Mouse (Mus musculus) intestine, embryonic 15.5 days (tissue): ENCODE data around the gene D130043K22Rik. TPM values are rescaled to one million over a fixed set of nuclear protein-coding genes. Genes with fewer than 3 reads are reported as not detected.
"Not testable (repeated sequence)": the region's sequence is repeated elsewhere in the genome, so short reads cannot be mapped to it uniquely, and the experiment has no call there.

Experiments
- ATAC-seq: fragments of 200-750 bp; cut with Nextera tagmentation; 2 replicates; pipeline ENCODE4 v1.8.0; 2017; ENCODE audit warnings: moderate TSS enrichment, moderate library complexity
- H3K27ac ChIP-seq: fragments of 300-500 bp; sonication (generic); 2 replicates; pipeline ENCODE4 v1.5.1; 2015; ENCODE audit warnings: mild to moderate bottlenecking, inconsistent platforms
- H3K27me3 ChIP-seq: fragments of 300-500 bp; sonication (generic); replicated peaks from 2 replicates; pipeline ENCODE4 v1.6.1; 2015; ENCODE audit warnings: inconsistent platforms
- H3K36me3 ChIP-seq: fragments of 300-500 bp; sonication (generic); 2 replicates; pipeline ENCODE4 v1.6.1; 2015; ENCODE audit warnings: inconsistent platforms
- H3K4me1 ChIP-seq: fragments of 300-500 bp; sonication (generic); replicated peaks from 2 replicates; pipeline ENCODE4 v1.6.1; 2015; ENCODE audit warnings: inconsistent platforms
- H3K4me2 ChIP-seq: fragments of 300-500 bp; sonication (generic); replicated peaks from 2 replicates; pipeline ENCODE4 v1.6.1; 2015; ENCODE audit warnings: mild to moderate bottlenecking, inconsistent platforms
- H3K4me3 ChIP-seq: fragments of 300-500 bp; sonication (generic); replicated peaks from 2 replicates; pipeline ENCODE4 v1.5.1; 2015; ENCODE audit warnings: inconsistent platforms
- H3K9ac ChIP-seq: fragments of 300-500 bp; sonication (generic); 2 replicates; pipeline ENCODE4 v1.6.1; 2015; ENCODE audit warnings: inconsistent platforms
- H3K9me3 ChIP-seq: fragments of 300-500 bp; sonication (generic); 2 replicates; pipeline ENCODE4 v1.6.1; 2016; ENCODE audit warnings: inconsistent platforms
- WGBS: fragments of 180-500 bp; shearing (Covaris S2); methylation state at CpG from one replicate; pipeline ENCODE4 v1.1.7; 2015; 5-methylcytosine and 5-hydroxymethylcytosine counted together
- polyA plus RNA-seq: library from polyadenylated mRNA; unstranded; fragments of >200 nt; fragmentation: Nextera tagmentation; extraction: Ambion mirVana; gene quantifications from 2 replicates; pipeline ENCODE4 v1.2.1, GENCODE M21; 2015

Gene D130043K22Rik
- polyA plus RNA-seq, 1 experiment from 2014 or later: 1.2 TPM

- peak; percentile 69 for ATAC-seq
- no peaks in the 10 kb centered on the region; the same call in 1 of the 2 replicates for H3K4me1 ChIP-seq
- no peaks in the 10 kb centered on the region for H3K27me3 ChIP-seq
- no peak overlapping the region for H3K4me2 ChIP-seq
- WGBS: 61% methylated on average over 4 of the region's 4 CpGs
- no peaks in the 10 kb centered on the region for H3K9me3 ChIP-seq
- peaks cover 12% of the 10 kb centered on the region for H3K36me3 ChIP-seq
- no peak overlapping the region for H3K27ac ChIP-seq
- no peak overlapping the region for H3K4me3 ChIP-seq
- H3K9ac ChIP-seq: no peak overlapping the region
These were observed 28.5 kb upstream of the D130043K22Rik start for GRCm38 (mm10) chr13:24816125-24817092.

GRCm38 (mm10) chr13:24819931-24820330, 25.0 kb upstream of the D130043K22Rik start:
- Histone ChIP-seq H3K4me1 (no peaks in the 10 kb centered on the region; the same call in 1 of the 2 replicates), H3K4me2 (no peak overlapping the region), H3K27ac (no peak overlapping the region), H3K36me3 (peaks cover 1% of the 10 kb centered on the region; the same call in 1 of the 2 replicates), H3K4me3 (no peak overlapping the region), H3K27me3 (no peaks in the 10 kb centered on the region), H3K9ac (no peak overlapping the region), H3K9me3 (no peaks in the 10 kb centered on the region)
- WGBS: 87% methylated on average over 1 of the region's 1 CpGs
- no peak for ATAC-seq

GRCm38 (mm10) chr13:24822663-24823343, 22.1 kb upstream of the D130043K22Rik start:
- H3K9me3 ChIP-seq: no peaks in the 10 kb centered on the region
- no peak overlapping the region for H3K9ac ChIP-seq
- H3K27me3 ChIP-seq: no peaks in the 10 kb centered on the region
- no peak overlapping the region for H3K4me3 ChIP-seq
- no peak overlapping the region for H3K27ac ChIP-seq
- ATAC-seq: no peak
- 88% methylated on average over 16 of the region's 16 CpGs for WGBS
- H3K36me3 ChIP-seq: no peaks in the 10 kb centered on the region
- no peaks in the 10 kb centered on the region for H3K4me1 ChIP-seq
- no peak overlapping the region for H3K4me2 ChIP-seq

- WGBS: 89% methylated on average over 4 of the region's 4 CpGs
These were observed 20.3 kb upstream of the D130043K22Rik start for GRCm38 (mm10) chr13:24824647-24825046.

GRCm38 (mm10) chr13:24825587-24825986, 19.3 kb upstream of the D130043K22Rik start:
- H3K9me3 ChIP-seq: no peaks in the 10 kb centered on the region
- no peak overlapping the region for H3K4me3 ChIP-seq
- no peak overlapping the region for H3K4me2 ChIP-seq
- H3K27ac ChIP-seq: no peak overlapping the region
- no peaks in the 10 kb centered on the region for H3K4me1 ChIP-seq
- WGBS: 83% methylated on average over 4 of the region's 4 CpGs
- H3K36me3 ChIP-seq: no peaks in the 10 kb centered on the region
- no peak for ATAC-seq
- H3K27me3 ChIP-seq: no peaks in the 10 kb centered on the region
- H3K9ac ChIP-seq: no peak overlapping the region

More at GRCm38 (mm10) chr13:24824647-24825046, 20.3 kb upstream of the D130043K22Rik start:
- Histone ChIP-seq H3K9me3 (no peaks in the 10 kb centered on the region), H3K4me1 (no peaks in the 10 kb centered on the region), H3K27ac (no peak overlapping the region), H3K27me3 (no peaks in the 10 kb centered on the region), H3K4me3 (no peak overlapping the region), H3K9ac (no peak overlapping the region), H3K4me2 (no peak overlapping the region), H3K36me3 (no peaks in the 10 kb centered on the region)
- ATAC-seq: no peak

- no peaks in the 10 kb centered on the region for H3K36me3 ChIP-seq
- no peaks in the 10 kb centered on the region for H3K9me3 ChIP-seq
- H3K27me3 ChIP-seq: no peaks in the 10 kb centered on the region
- no peak overlapping the region for H3K27ac ChIP-seq
- no peak overlapping the region for H3K9ac ChIP-seq
- no peak overlapping the region for H3K4me2 ChIP-seq
- H3K4me3 ChIP-seq: no peak overlapping the region
- 69% methylated on average over 7 of the region's 7 CpGs for WGBS
- ATAC-seq: no peak
- H3K4me1 ChIP-seq: no peaks in the 10 kb centered on the region
These were observed 18.8 kb upstream of the D130043K22Rik start for GRCm38 (mm10) chr13:24826116-24826515.

- H3K27me3 ChIP-seq: no peaks in the 10 kb centered on the region
- H3K27ac ChIP-seq: peak overlapping the region; percentile 80
- H3K4me2 ChIP-seq: peak overlapping the region; percentile 60
- H3K4me3 ChIP-seq: peak overlapping the region; percentile 94
- H3K36me3 ChIP-seq: no peaks in the 10 kb centered on the region
- peak overlapping the region; percentile 67 for H3K9ac ChIP-seq
- H3K4me1 ChIP-seq: peaks cover 10% of the 10 kb centered on the region; the same call in 1 of the 2 replicates
- 2% methylated on average over 20 of the region's 20 CpGs for WGBS
- no peak for ATAC-seq
- H3K9me3 ChIP-seq: no peaks in the 10 kb centered on the region
These were observed 14.1 kb upstream of the D130043K22Rik start for GRCm38 (mm10) chr13:24830756-24831352.

- no peaks in the 10 kb centered on the region for H3K27me3 ChIP-seq
- ATAC-seq: peak; percentile 98
- WGBS: under 1% methylated on average over 90 of the region's 90 CpGs
- peak within 1 kb of the TSS; percentile 95 for H3K9ac ChIP-seq
- H3K27ac ChIP-seq: peak within 1 kb of the TSS; percentile 97
- no peaks in the 10 kb centered on the region for H3K36me3 ChIP-seq
- H3K4me1 ChIP-seq: peaks cover 10% of the 10 kb centered on the region; the same call in 1 of the 2 replicates
- H3K4me2 ChIP-seq: peak within 1 kb of the TSS; percentile 63
- no peaks in the 10 kb centered on the region for H3K9me3 ChIP-seq
- H3K4me3 ChIP-seq: peak within 1 kb of the TSS; percentile 94
These were observed 13.4 kb upstream of the D130043K22Rik start, which contains the start of the genes Acot13 and Tdp2 for GRCm38 (mm10) chr13:24831353-24832130. Gene Acot13, minus strand, starts transcription at chr13:24831540. Gene Tdp2, plus strand, starts transcription at chr13:24831679.

GRCm38 (mm10) chr13:24832131-24832810, 12.7 kb upstream of the D130043K22Rik start:
- 3% methylated on average over 21 of the region's 21 CpGs for WGBS

GRCm38 (mm10) chr13:24832811-24833155, 12.2 kb upstream of the D130043K22Rik start:
- Histone ChIP-seq H3K27me3 (no peaks in the 10 kb centered on the region), H3K27ac (no peak overlapping the region), H3K4me1 (peaks cover 10% of the 10 kb centered on the region; the same call in 1 of the 2 replicates), H3K4me2 (peak overlapping the region; percentile 63), H3K36me3 (no peaks in the 10 kb centered on the region), H3K4me3 (peak overlapping the region; percentile 94), H3K9ac (peak overlapping the region; percentile 95), H3K9me3 (no peaks in the 10 kb centered on the region)
- WGBS: 20% methylated on average over 2 of the region's 2 CpGs
- ATAC-seq: no peak

More at GRCm38 (mm10) chr13:24832131-24832810, 12.7 kb upstream of the D130043K22Rik start:
- peak overlapping the region; percentile 97 for H3K27ac ChIP-seq
- no peaks in the 10 kb centered on the region for H3K27me3 ChIP-seq
- peaks cover 10% of the 10 kb centered on the region; the same call in 1 of the 2 replicates for H3K4me1 ChIP-seq
- H3K9ac ChIP-seq: peak overlapping the region; percentile 95
- H3K36me3 ChIP-seq: no peaks in the 10 kb centered on the region
- no peaks in the 10 kb centered on the region for H3K9me3 ChIP-seq
- ATAC-seq: no peak
- H3K4me2 ChIP-seq: peak overlapping the region; percentile 63
- peak overlapping the region; percentile 94 for H3K4me3 ChIP-seq

GRCm38 (mm10) chr13:24837765-24838164, 7.2 kb upstream of the D130043K22Rik start:
- not testable (repeated sequence) for H3K4me1 ChIP-seq, H3K36me3 ChIP-seq, ATAC-seq, H3K9me3 ChIP-seq, H3K9ac ChIP-seq, H3K4me3 ChIP-seq, H3K27me3 ChIP-seq, H3K4me2 ChIP-seq, H3K27ac ChIP-seq
- 92% methylated on average over 8 of the region's 8 CpGs for WGBS
